Mouse (Mus musculus) stomach, embryonic 16.5 days (tissue): ENCODE measurements at regions not wholly inside any gene's neighbourhood (a gene's known extent, or its start where the extent isn't known, plus 50 kb on each side); places are given as distances from the start of the nearest gene placed in this dataset.

Experiments used
- ATAC-seq: fragments of 200-750 bp; cut with Nextera tagmentation; 2 replicates; pipeline ENCODE4 v1.8.0; 2017; ENCODE audit warnings: moderate number of reproducible peaks, moderate TSS enrichment; ENCODE audit not compliant: insufficient read depth, low FRiP score
- H3K27ac ChIP-seq: fragments of 300-500 bp; sonication (generic); 2 replicates; pipeline ENCODE4 v1.5.1; 2014; ENCODE audit warnings: low read length
- H3K27me3 ChIP-seq: fragments of 300-500 bp; sonication (generic); 2 replicates; pipeline ENCODE4 v1.6.1; 2014; ENCODE audit warnings: low read length, control low read depth, mixed read lengths; ENCODE audit not compliant: control insufficient read depth, insufficient read depth
- H3K36me3 ChIP-seq: fragments of 300-500 bp; sonication (generic); 2 replicates; pipeline ENCODE4 v1.6.1; 2014; ENCODE audit warnings: low read length; ENCODE audit not compliant: control insufficient read depth, insufficient read depth
- H3K4me1 ChIP-seq: fragments of 300-500 bp; sonication (generic); 2 replicates; pipeline ENCODE4 v1.6.1; 2014; ENCODE audit warnings: low read length, control low read depth, mixed read lengths; ENCODE audit not compliant: control insufficient read depth, insufficient read depth
- H3K4me2 ChIP-seq: fragments of 300-500 bp; sonication (generic); 2 replicates; pipeline ENCODE4 v1.6.1; 2014; ENCODE audit warnings: low read depth, low read length, mixed read lengths
- H3K4me3 ChIP-seq: fragments of 300-500 bp; sonication (generic); replicated peaks from 2 replicates; pipeline ENCODE4 v1.5.1; 2014; ENCODE audit warnings: mild to moderate bottlenecking, low read length
- H3K9ac ChIP-seq: fragments of 300-500 bp; sonication (generic); 2 replicates; pipeline ENCODE4 v1.6.1; 2014; ENCODE audit warnings: low read length
- H3K9me3 ChIP-seq: fragments of 300-500 bp; sonication (generic); replicated peaks from 2 replicates; pipeline ENCODE4 v1.6.1; 2016; ENCODE audit warnings: low read length, control low read depth; ENCODE audit not compliant: control insufficient read depth
- WGBS: fragments of 180-500 bp; shearing (Covaris S2); extraction: QIAGEN DNeasy Blood & Tissue Kit; methylation state at CpG from one replicate; pipeline ENCODE4 v1.1.7; 2014; 5-methylcytosine and 5-hydroxymethylcytosine counted together

- H3K27ac ChIP-seq, result no peak overlapping the region
- no peaks in the 10 kb centered on the region for H3K36me3 ChIP-seq
- H3K9me3 ChIP-seq, result no peaks in the 10 kb centered on the region
- 89% methylated on average over 7 of the region's 7 CpGs for WGBS
- H3K9ac ChIP-seq, result no peak overlapping the region
- H3K4me3 ChIP-seq, result no peak overlapping the region
- no peak overlapping the region for H3K4me2 ChIP-seq
- H3K4me1 ChIP-seq, result no peaks in the 10 kb centered on the region
- H3K27me3 ChIP-seq, result no peaks in the 10 kb centered on the region
- no peak for ATAC-seq
These were observed 1423.7 kb downstream of the Gsdmc2 start for GRCm38 (mm10) chr15:62421073-62421851.

GRCm38 (mm10) chr15:62416691-62417090 lies 1428.3 kb downstream of the Gsdmc2 start:
- no peaks in the 10 kb centered on the region for H3K36me3 ChIP-seq
- no peak overlapping the region for H3K27ac ChIP-seq
- no peak for ATAC-seq
- H3K4me3 ChIP-seq, result no peak overlapping the region
- H3K4me2 ChIP-seq, result no peak overlapping the region
- no peaks in the 10 kb centered on the region for H3K27me3 ChIP-seq
- no peak overlapping the region for H3K9ac ChIP-seq
- H3K9me3 ChIP-seq, result no peaks in the 10 kb centered on the region
- H3K4me1 ChIP-seq, result no peaks in the 10 kb centered on the region

- Histone ChIP-seq H3K4me2 (no peak overlapping the region), H3K36me3 (no peaks in the 10 kb centered on the region), H3K27me3 (no peaks in the 10 kb centered on the region), H3K9ac (no peak overlapping the region), H3K27ac (no peak overlapping the region), H3K4me1 (no peaks in the 10 kb centered on the region), H3K4me3 (no peak overlapping the region), H3K9me3 (no peaks in the 10 kb centered on the region)
- no peak for ATAC-seq
- 97% methylated on average over 2 of the region's 2 CpGs for WGBS
These were observed 1431.3 kb downstream of the Gsdmc2 start for GRCm38 (mm10) chr15:62413694-62414093.

- ATAC-seq, result no peak
- 86% methylated on average over 5 of the region's 5 CpGs for WGBS
- H3K4me3 ChIP-seq, result no peak overlapping the region
- H3K9ac ChIP-seq, result no peak overlapping the region
- H3K4me1 ChIP-seq, result no peaks in the 10 kb centered on the region
- H3K4me2 ChIP-seq, result no peak overlapping the region
- no peaks in the 10 kb centered on the region for H3K27me3 ChIP-seq
- no peak overlapping the region for H3K27ac ChIP-seq
- no peaks in the 10 kb centered on the region for H3K36me3 ChIP-seq
- no peaks in the 10 kb centered on the region for H3K9me3 ChIP-seq
These were observed 1442.8 kb downstream of the Gsdmc2 start for GRCm38 (mm10) chr15:62402142-62402541.

GRCm38 (mm10) chr15:62400984-62401609 lies 1443.9 kb downstream of the Gsdmc2 start:
- Histone ChIP-seq H3K36me3 (no peaks in the 10 kb centered on the region), H3K9ac (no peak overlapping the region), H3K4me3 (no peak overlapping the region), H3K27me3 (no peaks in the 10 kb centered on the region), H3K27ac (no peak overlapping the region), H3K4me1 (0 out of 2 replicates have a peak, but pooled peaks cover 3% of the 10 kb centered on the region), H3K4me2 (no peak overlapping the region), H3K9me3 (no peaks in the 10 kb centered on the region)
- WGBS, result 70% methylated on average over 4 of the region's 4 CpGs
- ATAC-seq, result no peak

- Histone ChIP-seq H3K27me3 (no peaks in the 10 kb centered on the region), H3K4me2 (no peak overlapping the region), H3K9me3 (no peaks in the 10 kb centered on the region), H3K4me3 (no peak overlapping the region), H3K9ac (no peak overlapping the region), H3K27ac (no peak overlapping the region), H3K36me3 (no peaks in the 10 kb centered on the region), H3K4me1 (0 out of 2 replicates have a peak, but pooled peaks cover 3% of the 10 kb centered on the region)
- WGBS, result 77% methylated on average over 1 of the region's 1 CpGs
- no peak for ATAC-seq
These were observed 1445.6 kb downstream of the Gsdmc2 start for GRCm38 (mm10) chr15:62399381-62399780.

GRCm38 (mm10) chr15:62397009-62397408 lies 1448.0 kb downstream of the Gsdmc2 start:
- ATAC-seq, result no peak
- H3K9me3 ChIP-seq, result no peaks in the 10 kb centered on the region
- no peak overlapping the region for H3K27ac ChIP-seq

GRCm38 (mm10) chr15:62395377-62395776 lies 1449.6 kb downstream of the Gsdmc2 start:
- Histone ChIP-seq H3K4me2 (no peak overlapping the region), H3K36me3 (no peaks in the 10 kb centered on the region), H3K4me1 (0 out of 2 replicates have a peak, but pooled peaks cover 3% of the 10 kb centered on the region), H3K9ac (no peak overlapping the region), H3K9me3 (no peaks in the 10 kb centered on the region), H3K27me3 (no peaks in the 10 kb centered on the region), H3K4me3 (no peak overlapping the region), H3K27ac (no peak overlapping the region)
- 82% methylated on average over 2 of the region's 2 CpGs for WGBS
- ATAC-seq, result no peak

More at GRCm38 (mm10) chr15:62397009-62397408, 1448.0 kb downstream of the Gsdmc2 start:
- Histone ChIP-seq H3K9ac (no peak overlapping the region), H3K4me2 (no peak overlapping the region), H3K36me3 (no peaks in the 10 kb centered on the region), H3K4me1 (0 out of 2 replicates have a peak, but pooled peaks cover 3% of the 10 kb centered on the region), H3K4me3 (no peak overlapping the region), H3K27me3 (no peaks in the 10 kb centered on the region)
- 17% methylated on average over 7 of the region's 7 CpGs for WGBS

- no peak for ATAC-seq
- H3K27ac ChIP-seq, result no peak overlapping the region
- H3K27me3 ChIP-seq, result no peaks in the 10 kb centered on the region
- no peaks in the 10 kb centered on the region for H3K36me3 ChIP-seq
- 0 out of 2 replicates have a peak, but pooled peaks cover 3% of the 10 kb centered on the region for H3K4me1 ChIP-seq
- no peak overlapping the region for H3K4me2 ChIP-seq
- no peak overlapping the region for H3K9ac ChIP-seq
- WGBS, result 92% methylated on average over 3 of the region's 3 CpGs
- no peak overlapping the region for H3K4me3 ChIP-seq
- H3K9me3 ChIP-seq, result no peaks in the 10 kb centered on the region
These were observed 1451.6 kb downstream of the Gsdmc2 start for GRCm38 (mm10) chr15:62393416-62393815.
